Mouse (Mus musculus) heart, adult 2 months (tissue): ENCODE measurements at regions not wholly inside any gene's neighbourhood (a gene's known extent, or its start where the extent isn't known, plus 50 kb on each side); places are given as distances from the start of the nearest gene placed in this dataset.

Experiments used
- DNase-seq, 2 experiments: peaks; one replicate each; pipeline ENCODE4 v3.0.0; 2021
- H3K27ac ChIP-seq: fragments of 200-600 bp; 2 replicates; pipeline ENCODE4 v1.8.1; 2022
- H3K27me3 ChIP-seq: fragments of 200-500 bp; 2 replicates; pipeline ENCODE4 v1.6.1; 2012; ENCODE audit warnings: mild to moderate bottlenecking, low read length, inconsistent platforms, mixed read lengths; ENCODE audit not compliant: control insufficient read depth, insufficient read depth
- H3K36me3 ChIP-seq: fragments of 200-500 bp; 2 replicates; pipeline ENCODE4 v1.6.1; 2012; ENCODE audit warnings: low read length, inconsistent platforms; ENCODE audit not compliant: control insufficient read depth, insufficient read depth
- H3K4me1 ChIP-seq: fragments of 200-500 bp; 2 replicates; pipeline ENCODE4 v1.6.1; 2011; ENCODE audit warnings: low read length; ENCODE audit not compliant: control insufficient read depth, insufficient read depth
- H3K4me3 ChIP-seq: fragments of 200-600 bp; 2 replicates; pipeline ENCODE4 v1.8.1; 2022
- H3K79me2 ChIP-seq: fragments of 200-500 bp; replicated peaks from 2 replicates; pipeline ENCODE4 v1.6.1; 2012; ENCODE audit warnings: mild to moderate bottlenecking, inconsistent platforms, low read length, moderate library complexity, mixed read lengths; ENCODE audit not compliant: control insufficient read depth, insufficient read depth
- H3K9ac ChIP-seq: fragments of 200-500 bp; 2 replicates; pipeline ENCODE4 v1.6.1; 2012; ENCODE audit warnings: low read depth, mild to moderate bottlenecking, control low read depth, inconsistent platforms, low read length, mixed read lengths
- CTCF ChIP-seq: fragments of 200-600 bp; IDR thresholded peaks from 2 replicates; pipeline ENCODE4 v1.8.1; 2022; ENCODE audit warnings: antibody characterized with exemption, mild to moderate bottlenecking, moderate library complexity
- EP300 ChIP-seq: fragments of 200-500 bp; IDR thresholded peaks from 2 replicates; pipeline ENCODE4 v1.6.1; 2011; ENCODE audit warnings: low read depth, low read length, control low read depth; ENCODE audit not compliant: insufficient read depth
- POLR2A ChIP-seq: fragments of 200-500 bp; IDR thresholded peaks from 2 replicates; pipeline ENCODE4 v1.6.1; 2011; ENCODE audit warnings: mild to moderate bottlenecking, low read depth, low read length, control low read depth; ENCODE audit not compliant: insufficient read depth
- WGBS: fragments of 180-500 bp; shearing (Covaris S2); methylation state at CpG from one replicate; pipeline ENCODE4 v1.1.7; 2018; 5-methylcytosine and 5-hydroxymethylcytosine counted together
- intact Hi-C: fragments of 180-260 bp; cut with DNase I; formaldehyde crosslinking; loops from one replicate; pipeline ENCODE4 v1.15.1; 2025

GRCm38 (mm10) chr17:84129204-84129603 lies 58.5 kb downstream of the Zfp36l2 start:
- DNase-seq = no peak
- no peak overlapping the region for H3K9ac ChIP-seq
- no peak for TF ChIP-seq POLR2A
- no peak for TF ChIP-seq CTCF
- TF ChIP-seq EP300 = no peak
- H3K27me3 ChIP-seq = no peaks in the 10 kb centered on the region
- peaks cover 3% of the 10 kb centered on the region; the same call in 1 of the 2 replicates for H3K4me1 ChIP-seq
- intact Hi-C loops = no loop called here
- 89% methylated on average over 13 of the region's 13 CpGs for WGBS
- no peak overlapping the region for H3K27ac ChIP-seq
- H3K36me3 ChIP-seq = no peaks in the 10 kb centered on the region
- no peaks in the 10 kb centered on the region for H3K79me2 ChIP-seq
- H3K4me3 ChIP-seq = no peak overlapping the region

GRCm38 (mm10) chr17:84128262-84128661 lies 59.5 kb downstream of the Zfp36l2 start:
- no peaks in the 10 kb centered on the region for H3K27me3 ChIP-seq
- intact Hi-C loops = no loop called here
- no peak for DNase-seq
- 68% methylated on average over 5 of the region's 5 CpGs for WGBS
- no peak overlapping the region for H3K27ac ChIP-seq
- H3K79me2 ChIP-seq = no peaks in the 10 kb centered on the region
- no peaks in the 10 kb centered on the region for H3K36me3 ChIP-seq
- no peak for TF ChIP-seq POLR2A
- peaks cover 3% of the 10 kb centered on the region; the same call in 1 of the 2 replicates for H3K4me1 ChIP-seq
- H3K9ac ChIP-seq = no peak overlapping the region
- H3K4me3 ChIP-seq = no peak overlapping the region

- no peak for TF ChIP-seq CTCF
- 0 out of 2 replicates have a peak, but pooled peaks have one; percentile 27 for TF ChIP-seq EP300
- peak; percentile 64 for TF ChIP-seq POLR2A
- no peak overlapping the region for H3K27ac ChIP-seq
- DNase-seq = peak in 1 of 2 experiments; percentile 60
- intact Hi-C loops = no loop called here
- no peaks in the 10 kb centered on the region for H3K36me3 ChIP-seq
- H3K27me3 ChIP-seq = no peaks in the 10 kb centered on the region
- H3K79me2 ChIP-seq = no peaks in the 10 kb centered on the region
- WGBS = 36% methylated on average over 5 of the region's 5 CpGs
- H3K4me3 ChIP-seq = no peak overlapping the region
- H3K9ac ChIP-seq = no peak overlapping the region
- peaks cover 3% of the 10 kb centered on the region; the same call in 1 of the 2 replicates for H3K4me1 ChIP-seq
Measured at GRCm38 (mm10) chr17:84126168-84126567, 61.6 kb downstream of the Zfp36l2 start.

- no peaks in the 10 kb centered on the region for H3K27me3 ChIP-seq
- H3K79me2 ChIP-seq = no peaks in the 10 kb centered on the region
- intact Hi-C loops = no loop called here
- TF ChIP-seq CTCF = no peak
- TF ChIP-seq EP300 = no peak
- TF ChIP-seq POLR2A = no peak
- no peak overlapping the region for H3K4me3 ChIP-seq
- H3K27ac ChIP-seq = no peak overlapping the region
- no peak overlapping the region for H3K9ac ChIP-seq
- H3K36me3 ChIP-seq = no peaks in the 10 kb centered on the region
- WGBS = 70% methylated on average over 2 of the region's 2 CpGs
- peaks cover 3% of the 10 kb centered on the region; the same call in 1 of the 2 replicates for H3K4me1 ChIP-seq
- no peak for DNase-seq
Measured at GRCm38 (mm10) chr17:84123161-84123560, 64.6 kb downstream of the Zfp36l2 start.

GRCm38 (mm10) chr17:84122486-84123131 lies 65.1 kb downstream of the Zfp36l2 start:
- intact Hi-C loops = no loop called here
- no peak for DNase-seq
- Histone ChIP-seq H3K4me3 (no peak overlapping the region), H3K4me1 (peaks cover 3% of the 10 kb centered on the region; the same call in 1 of the 2 replicates), H3K79me2 (no peaks in the 10 kb centered on the region), H3K27me3 (no peaks in the 10 kb centered on the region), H3K9ac (no peak overlapping the region), H3K27ac (no peak overlapping the region), H3K36me3 (no peaks in the 10 kb centered on the region)
- TF ChIP-seq POLR2A (no peak), CTCF (no peak), EP300 (no peak)
- 87% methylated on average over 6 of the region's 6 CpGs for WGBS

GRCm38 (mm10) chr17:84121291-84121690 lies 66.5 kb downstream of the Zfp36l2 start:
- Histone ChIP-seq H3K27ac (peak overlapping the region; percentile 1; the same call in 1 of the 2 replicates), H3K9ac (peak overlapping the region; percentile 22), H3K36me3 (no peaks in the 10 kb centered on the region), H3K4me3 (no peak overlapping the region), H3K4me1 (peaks cover 4% of the 10 kb centered on the region), H3K79me2 (no peaks in the 10 kb centered on the region), H3K27me3 (no peaks in the 10 kb centered on the region)
- no peak for TF ChIP-seq EP300
- TF ChIP-seq CTCF = no peak
- TF ChIP-seq POLR2A = no peak
- intact Hi-C loops = no loop called here
- WGBS = 80% methylated on average over 6 of the region's 6 CpGs
- DNase-seq = peak in 1 of 2 experiments; percentile 49
